Mouse (Mus musculus) spleen, embryonic (tissue): ENCODE data around the gene Acot11.

Experiments
- CTCF ChIA-PET: fragments of 350-600 bp; sonication (Branson Sonifier 250); formaldehyde crosslinking; loops from one replicate; lab custom pipeline; 2022; lab: Charles Lee

Gene Acot11

DNA sequence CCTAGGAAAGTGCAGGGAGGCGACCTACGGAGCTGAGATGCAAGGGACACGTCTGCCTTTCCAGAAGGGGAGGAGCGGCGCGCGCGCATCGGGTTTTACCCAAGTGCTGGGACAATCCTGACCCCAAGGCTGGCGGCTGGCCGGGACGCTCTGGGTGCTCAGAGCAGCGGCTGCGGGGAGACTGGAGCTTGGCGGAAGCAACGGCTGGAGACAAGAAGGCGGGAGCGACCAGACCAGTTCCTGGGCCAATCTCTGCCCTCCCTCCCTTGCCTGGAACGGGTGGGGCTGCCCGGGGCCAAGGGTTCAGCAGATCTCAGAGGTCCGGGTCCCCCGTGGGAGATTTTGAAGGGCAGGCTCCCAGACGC is at the start of gene Acot11:
TSS of gene Acot11 (minus strand) at position 89 of the 365 bp plus-strand sequence.
- CTCF ChIA-PET = interaction anchor here (0.8 kb wide), 1 partner anchor 113 kb away, joined by 7 read pairs; no protein-coding TSS in a partner anchor

DNA sequence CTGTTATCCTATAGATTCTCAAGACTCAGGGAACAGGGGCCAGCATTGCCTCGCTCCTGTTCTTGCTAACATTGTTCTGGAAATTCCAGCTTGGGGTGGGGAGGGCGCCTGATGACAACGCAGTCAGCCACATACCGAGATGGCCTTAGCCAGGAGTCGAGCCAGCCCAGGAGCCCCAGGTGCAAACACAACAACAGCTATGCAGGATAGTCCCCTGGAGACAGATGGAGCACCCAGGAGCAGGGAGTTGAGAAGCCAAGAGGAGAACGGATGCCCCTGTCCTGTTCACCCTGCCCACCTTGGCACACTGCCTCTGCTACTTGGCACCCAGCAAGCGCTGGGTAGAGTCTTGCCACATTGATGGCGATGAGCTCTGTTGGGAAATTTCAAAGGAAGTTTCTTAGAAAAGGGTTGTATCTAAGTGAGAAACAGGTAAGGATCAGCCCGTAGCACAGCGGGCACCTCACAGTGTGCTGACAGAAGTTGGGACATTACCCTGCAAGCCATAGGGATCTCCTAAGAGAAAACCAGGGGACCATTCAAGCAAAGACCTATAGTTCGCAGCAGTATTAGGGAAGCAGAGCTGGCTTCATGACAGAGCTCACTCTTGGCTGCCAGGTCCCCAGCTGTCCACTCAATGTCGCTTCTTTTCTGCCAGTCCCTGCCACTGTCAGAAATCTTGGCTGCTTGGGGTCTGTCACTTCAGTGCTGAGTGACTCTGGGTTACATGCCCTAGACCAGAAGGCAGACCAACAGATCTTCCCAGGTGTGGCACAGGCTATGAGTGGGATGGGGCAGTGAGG is 43.7 kb upstream of the Acot11 start:
- CTCF ChIA-PET = no interaction called here

DNA sequence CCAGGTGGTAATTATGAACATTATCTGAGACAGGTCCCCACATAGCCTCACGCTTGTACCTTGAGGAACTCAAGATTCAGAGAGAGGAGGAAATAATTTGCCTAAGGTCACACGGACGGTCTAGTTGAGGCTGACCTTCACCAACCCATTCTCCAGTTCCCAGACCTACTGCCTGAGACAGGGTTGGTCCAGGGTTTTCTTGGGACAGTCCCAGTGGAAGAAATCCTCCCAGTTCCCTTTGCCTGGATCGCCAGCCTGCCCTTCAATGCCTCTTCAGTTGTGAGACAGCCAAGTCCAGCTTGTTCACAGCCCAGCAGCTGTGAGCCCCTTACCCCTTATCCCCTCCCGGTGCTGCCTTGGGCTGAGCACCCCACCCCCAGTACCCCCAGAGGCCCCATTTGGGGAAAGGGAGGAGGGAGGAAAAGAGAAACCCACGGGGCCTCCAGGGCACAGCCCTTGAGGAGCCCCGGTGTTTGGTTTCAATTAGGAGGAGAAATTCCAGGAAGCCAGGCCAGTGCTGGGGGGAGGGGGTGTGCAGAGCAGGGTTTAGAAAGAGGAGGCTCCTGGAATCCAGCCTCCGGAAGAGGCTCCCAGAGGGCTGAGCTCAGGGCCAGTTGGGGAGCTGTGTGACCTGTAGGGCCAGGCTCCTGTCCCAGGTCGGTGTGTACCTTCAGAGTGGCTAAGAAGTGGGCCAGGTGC is 42.9 kb upstream of the Acot11 start:
- CTCF ChIA-PET = no interaction called here

DNA sequence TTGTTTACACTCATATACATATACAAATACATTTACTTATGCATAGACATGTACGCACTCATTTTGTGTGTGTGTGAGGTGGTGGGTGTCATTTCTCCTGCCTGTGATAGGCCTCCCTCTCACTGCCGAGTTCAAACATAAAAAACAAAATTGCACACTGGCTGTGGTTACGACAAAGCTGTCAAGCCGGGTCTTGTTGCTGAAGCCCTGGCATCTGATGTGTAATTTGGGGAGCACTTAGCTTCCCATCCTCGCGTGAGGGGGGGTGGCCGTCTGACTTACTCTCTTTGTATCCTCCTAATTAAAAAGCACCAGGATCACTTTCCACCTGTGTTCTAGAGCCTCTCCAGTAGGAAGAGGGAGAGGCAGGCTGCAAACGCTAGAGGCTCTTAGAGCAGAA is 37.8 kb upstream of the Acot11 start:
- CTCF ChIA-PET = no interaction called here

DNA sequence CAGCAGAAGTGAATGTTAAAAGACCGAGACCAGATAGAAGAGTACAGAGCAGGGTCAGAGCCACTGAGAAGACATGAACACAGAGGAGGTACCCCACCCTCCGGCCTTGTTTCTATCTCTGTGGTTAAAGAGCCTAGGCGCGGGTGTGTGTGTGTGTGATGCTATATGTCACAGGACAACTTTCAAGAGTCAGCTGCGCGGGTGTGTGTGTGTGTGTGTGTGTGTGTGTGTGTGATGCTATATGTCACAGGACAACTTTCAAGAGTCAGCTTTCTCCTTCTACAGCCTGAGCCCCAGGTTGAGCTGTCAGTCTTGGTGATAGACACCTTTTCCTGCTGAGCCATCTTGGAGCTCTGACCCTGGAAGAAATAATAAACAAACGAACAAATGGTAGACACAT is 37.1 kb upstream of the Acot11 start:
- CTCF ChIA-PET = interaction anchor here (0.8 kb wide), 1 partner anchor 68 kb away, joined by 3 read pairs; no protein-coding TSS in a partner anchor

DNA sequence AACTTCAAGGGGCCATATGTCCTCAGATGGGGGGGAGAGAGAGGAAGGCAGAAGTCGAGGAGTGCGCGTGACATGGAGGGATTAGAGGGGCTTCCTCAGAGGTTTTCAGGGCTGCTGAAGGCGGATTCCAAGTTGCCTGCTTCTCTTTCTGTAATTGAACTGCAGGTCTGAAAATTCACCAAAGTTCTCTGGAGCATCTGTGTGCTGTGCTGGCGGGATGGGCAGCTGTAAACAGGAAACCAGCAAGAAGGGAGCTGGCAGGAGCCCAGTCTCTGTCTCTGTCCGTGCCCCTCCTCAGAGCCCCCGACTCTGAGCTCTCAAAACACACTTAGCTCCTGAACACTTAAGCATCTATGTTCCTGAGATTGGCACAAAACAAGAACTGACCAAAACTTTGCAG is 36.5 kb upstream of the Acot11 start:
- CTCF ChIA-PET = interaction anchor here (0.8 to 1.2 kb wide), 2 partner anchors 68 to 147 kb away, joined by 3 read pairs; no protein-coding TSS in a partner anchor

DNA sequence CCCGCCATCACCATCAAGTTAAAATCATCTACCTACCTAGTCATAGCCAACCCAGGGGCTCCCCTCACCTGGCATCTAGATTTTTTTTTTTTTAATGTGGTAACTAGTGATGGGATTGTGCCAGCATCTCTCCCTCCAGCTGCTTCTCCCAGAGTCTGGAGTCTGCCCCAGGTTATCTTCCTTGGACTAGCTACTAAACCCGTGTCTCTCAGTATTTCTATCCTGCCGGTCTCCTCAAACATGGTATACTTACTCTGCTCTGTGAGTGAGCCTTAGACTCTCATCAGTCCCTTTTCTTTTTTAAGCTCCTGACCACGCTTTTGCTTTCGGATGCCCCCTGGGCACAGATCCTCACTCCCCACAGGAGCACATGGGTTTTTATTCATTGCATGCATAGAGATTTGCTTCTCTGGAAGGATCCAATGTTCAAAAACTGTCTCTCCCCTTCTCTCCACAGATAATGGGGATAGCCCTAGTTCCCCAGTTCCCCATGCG is 35.9 kb upstream of the Acot11 start:
- CTCF ChIA-PET = interaction anchor here (1.2 kb wide), 1 partner anchor 148 kb away, joined by 3 read pairs; no protein-coding TSS in a partner anchor

DNA sequence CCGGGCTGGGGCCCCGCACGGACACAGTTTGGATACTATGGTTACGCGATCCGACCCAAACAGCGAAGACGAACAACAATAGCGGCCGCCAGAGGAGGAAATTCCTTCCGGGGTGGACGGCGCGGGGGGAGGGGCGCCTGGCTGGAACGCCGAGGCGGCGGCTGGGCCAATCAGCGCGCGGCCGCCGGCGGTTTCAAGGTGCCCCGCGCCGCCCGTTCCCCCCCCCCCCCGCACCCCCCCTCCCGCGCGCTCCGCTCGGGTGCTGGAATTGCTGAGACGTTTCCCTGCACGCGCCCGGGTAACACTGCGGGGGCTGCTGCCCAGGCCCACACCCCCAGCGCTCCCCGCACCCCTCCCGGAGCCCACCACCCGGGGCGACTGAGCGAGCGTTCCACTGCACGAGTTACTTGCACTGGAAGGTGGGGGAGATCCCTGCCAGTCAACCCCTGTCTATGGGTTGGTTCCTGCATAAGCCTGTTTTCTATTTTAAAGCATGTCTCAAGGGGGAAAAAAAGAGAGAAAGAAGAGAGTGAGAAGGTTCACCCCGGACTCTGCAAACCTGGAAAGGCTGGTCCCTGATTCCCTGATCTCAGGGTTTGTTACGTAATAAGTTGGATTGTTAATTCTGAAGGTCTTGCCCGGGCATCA is 35.3 kb upstream of the Acot11 start:
- CTCF ChIA-PET = interaction anchor here (0.6 to 1.3 kb wide), 6 partner anchors 33 to 324 kb away, joined by 3 to 6 read pairs (median 4); no protein-coding TSS in a partner anchor

DNA sequence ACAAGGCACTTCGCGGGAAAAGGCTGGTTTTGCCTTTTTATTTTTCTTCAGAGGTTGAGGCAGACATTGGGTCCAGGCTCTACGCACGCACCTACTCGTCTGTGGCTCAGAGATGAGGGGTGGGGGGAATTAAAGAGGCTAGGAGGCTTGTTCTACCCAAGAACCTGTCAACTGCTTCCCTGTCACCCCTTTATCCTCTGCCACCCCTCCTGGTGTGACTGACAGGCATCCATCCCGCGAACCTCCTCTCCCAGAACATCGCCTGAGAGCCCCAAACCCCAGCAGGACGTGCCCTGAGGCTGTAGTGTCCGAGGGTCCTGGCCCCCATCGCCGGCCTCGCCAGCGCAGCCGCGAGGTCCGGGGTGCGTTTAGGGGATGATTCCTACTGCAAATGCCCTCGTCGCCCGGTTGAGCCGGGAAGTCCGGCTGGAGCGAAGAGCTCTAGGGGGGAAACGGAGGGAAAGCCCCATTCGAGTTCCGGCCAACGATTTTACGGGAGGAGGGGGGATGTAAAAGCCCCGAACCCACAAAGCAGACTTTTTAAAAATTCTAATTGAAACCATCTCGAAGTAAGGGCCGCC is 34.5 kb upstream of the Acot11 start:
- CTCF ChIA-PET = interaction anchor here (0.6 to 1.3 kb wide), 7 partner anchors 34 to 583 kb away, joined by 3 to 6 read pairs (median 3); no protein-coding TSS in a partner anchor

DNA sequence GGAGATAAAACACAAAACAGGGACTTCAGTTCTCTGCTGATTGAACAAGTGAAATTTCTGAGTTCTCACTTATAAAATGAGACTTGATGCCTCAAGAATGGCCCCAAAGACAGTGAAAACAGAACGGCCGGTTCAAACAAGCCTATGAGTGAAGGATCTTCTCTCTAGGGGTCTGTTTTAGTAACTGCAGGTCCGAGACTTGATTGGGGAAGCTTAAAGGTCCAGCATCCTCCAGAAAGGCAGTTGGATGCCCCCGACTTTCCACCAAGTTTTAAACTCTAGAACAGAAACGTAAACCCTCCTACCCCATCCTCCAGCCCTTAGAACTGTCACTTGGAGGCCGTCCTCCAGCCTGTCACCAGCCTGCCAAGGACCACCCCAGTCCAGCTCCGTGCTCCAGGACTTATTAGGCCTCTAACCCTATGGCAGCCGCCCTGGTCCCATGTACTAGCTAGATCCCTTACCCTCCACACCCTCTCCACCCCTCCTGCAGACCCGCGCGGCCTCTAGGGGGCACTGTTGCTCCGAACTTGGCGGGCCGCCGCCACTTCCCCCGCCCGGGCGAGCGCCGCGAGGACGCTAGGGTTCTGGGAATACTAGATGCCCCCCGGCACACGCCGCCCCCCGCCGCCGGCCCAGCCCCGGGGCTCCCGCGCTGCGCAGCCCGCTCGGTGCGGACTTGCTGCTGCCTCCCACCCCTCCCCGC is 33.9 kb upstream of the Acot11 start:
- CTCF ChIA-PET = interaction anchor here (0.6 to 1.3 kb wide), 4 partner anchors 21 to 584 kb away, joined by 3 to 16 read pairs (median 3); no protein-coding TSS in a partner anchor

DNA sequence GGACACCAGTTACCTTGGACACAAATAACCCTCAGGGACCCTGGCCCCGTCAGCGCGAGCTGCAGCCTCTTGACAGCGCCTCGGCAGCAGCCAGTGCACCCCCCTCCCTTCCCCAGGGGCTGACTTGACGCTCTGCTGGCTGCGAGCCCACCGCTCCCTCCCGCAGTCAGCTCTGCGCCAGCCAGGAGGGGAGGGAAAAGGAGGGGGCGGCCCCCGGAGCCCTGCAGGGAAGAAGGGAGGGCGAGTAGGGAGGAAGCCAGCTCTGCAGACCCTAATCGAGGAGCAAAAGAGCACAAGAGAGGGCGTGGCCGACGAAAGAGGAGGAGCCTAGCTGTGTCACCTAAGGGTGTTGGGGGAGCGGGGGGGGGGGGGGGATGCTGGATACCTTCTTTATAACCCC is 33.2 kb upstream of the Acot11 start:
- CTCF ChIA-PET = interaction anchor here (0.6 kb wide), 1 partner anchor 20 kb away, joined by 16 read pairs; no protein-coding TSS in a partner anchor

DNA sequence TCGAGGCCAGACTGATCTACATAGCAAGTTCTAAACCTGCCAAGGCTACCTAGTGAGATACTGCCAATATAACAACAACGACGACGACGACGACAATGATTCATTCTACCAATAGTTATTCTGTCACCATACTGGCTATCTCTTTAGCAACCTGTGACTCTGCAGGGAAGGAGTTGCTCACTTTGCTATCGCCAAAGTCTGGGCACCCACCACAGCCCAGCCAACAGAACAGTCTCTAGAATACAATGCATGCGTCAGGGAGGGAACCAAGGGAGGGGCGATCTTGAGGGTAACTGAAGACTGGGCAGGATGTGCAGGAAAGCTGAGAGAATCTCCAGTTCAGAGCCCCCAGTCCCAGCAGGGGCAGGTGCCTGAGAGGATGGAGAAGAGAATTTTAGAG is 32.6 kb upstream of the Acot11 start:
- CTCF ChIA-PET = no interaction called here

DNA sequence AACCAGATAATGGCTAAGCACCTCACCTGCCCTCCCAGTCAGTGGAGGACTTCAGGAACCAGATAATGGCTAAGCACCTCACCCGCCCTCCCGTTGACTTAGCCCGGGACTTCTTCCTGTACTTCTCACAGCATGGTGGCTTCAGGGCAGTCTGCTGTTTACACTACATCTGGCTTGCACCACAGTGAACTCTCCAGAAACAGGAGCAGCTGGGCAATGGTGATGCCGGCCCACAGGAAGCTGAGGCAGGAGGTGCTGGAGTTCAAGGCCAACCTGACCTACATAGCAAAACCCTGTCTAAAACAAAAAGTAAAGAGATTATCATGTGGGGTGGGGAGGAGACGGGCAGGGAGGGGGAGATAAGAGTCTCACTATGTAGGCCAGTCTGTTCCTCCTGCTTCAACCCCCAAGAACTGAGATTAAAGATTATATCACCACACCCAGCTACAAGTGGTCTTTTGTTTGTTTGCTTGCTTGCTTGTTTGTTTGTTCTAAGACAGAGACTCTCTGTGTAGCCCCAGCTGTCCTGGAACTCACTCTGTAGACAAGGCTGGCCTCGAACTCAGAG is 25.8 kb upstream of the Acot11 start:
- CTCF ChIA-PET = interaction anchor here (0.7 kb wide), 1 partner anchor 150 kb away, joined by 5 read pairs; no protein-coding TSS in a partner anchor

DNA sequence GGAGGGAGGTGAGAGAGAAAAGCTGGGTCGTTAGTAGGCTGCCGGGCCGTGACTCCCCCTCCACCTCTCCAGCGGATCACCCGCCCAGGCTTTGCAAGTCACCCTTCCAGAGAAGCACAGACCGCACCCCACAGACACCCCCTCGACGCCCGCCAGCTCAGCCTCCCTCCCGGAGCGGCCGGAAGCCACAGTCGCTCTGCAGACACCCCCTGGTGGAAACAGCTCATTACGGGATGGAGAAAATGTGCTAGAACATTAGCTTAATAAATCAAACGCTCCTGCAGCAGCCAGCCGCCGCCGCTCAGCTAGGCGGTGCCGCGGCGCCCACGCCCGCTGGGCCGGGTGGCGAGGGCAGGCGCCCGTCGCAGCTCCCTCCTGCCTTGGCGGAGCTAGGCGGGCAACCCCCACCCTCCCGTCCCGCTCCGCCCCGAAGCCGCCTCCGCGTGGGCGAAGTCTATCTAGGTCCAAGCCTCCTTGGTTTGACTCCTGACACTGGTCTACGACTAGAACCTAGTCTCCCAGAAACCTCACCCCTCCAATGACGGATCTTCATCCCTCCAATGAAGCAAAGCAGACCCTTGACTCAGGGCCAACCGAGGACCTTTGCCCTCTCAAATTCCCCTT is 23.1 kb upstream of the Acot11 start:
- CTCF ChIA-PET = no interaction called here

DNA sequence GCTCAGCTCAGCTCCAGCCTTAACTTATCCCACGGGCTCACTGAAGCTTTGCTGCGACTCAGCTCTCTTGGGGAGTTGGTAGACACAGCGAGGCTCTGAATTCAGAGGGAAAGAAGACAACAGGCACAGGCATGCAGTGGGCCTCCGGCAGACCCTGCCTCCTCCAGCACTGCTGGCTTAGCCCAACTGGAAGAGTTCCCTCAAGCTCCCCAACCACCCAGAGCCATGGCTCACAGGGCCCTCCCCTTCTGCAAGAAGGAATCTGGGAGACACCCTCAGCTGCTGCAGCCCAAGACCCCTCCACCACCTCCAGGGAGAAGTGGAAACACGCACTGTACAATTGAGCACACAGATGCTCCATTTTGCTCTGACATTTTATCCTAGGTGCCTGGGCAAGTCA is 20.4 kb upstream of the Acot11 start:
- CTCF ChIA-PET = no interaction called here

DNA sequence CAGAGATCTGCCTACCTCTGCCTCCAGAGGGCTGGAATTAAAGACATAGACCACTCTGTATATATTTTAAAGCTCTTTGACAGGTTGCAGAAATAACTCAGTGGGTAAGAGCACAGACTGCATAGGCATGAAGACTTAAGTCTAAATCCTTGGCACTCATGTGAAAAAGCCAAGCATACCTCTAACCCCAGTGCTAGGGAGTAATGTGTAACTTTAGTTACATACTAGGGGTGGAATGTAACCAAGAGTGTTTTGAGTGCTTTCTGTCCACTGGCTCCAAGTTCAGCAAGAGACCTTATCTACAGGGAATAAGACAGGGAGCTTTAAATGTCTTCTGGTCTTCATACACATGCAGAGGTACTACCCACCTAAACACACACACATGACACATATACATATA is 14.6 kb upstream of the Acot11 start:
- CTCF ChIA-PET = no interaction called here

DNA sequence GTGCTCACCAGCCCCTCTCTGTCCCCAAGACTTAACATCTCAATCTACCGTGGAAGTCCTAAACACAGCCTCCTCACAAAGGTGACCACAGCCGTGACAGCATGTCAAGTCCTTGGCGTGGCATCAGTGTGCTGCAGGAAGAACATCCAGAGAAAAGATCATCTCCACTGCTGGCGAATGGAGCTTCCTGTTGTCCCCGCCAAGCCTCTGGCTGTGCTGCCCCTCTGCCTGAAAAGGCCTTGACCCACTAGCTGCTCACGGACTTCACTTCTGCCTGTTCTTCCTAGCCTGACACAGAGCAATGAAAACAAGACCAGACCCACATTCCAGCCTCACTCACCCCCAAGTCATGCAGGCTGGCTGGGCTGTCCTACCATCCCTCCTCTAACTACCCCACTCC is 13.5 kb upstream of the Acot11 start:
- CTCF ChIA-PET = interaction anchor here (0.7 kb wide), 3 partner anchors 20 to 1526 kb away, joined by 3 to 16 read pairs (median 4); no protein-coding TSS in a partner anchor

DNA sequence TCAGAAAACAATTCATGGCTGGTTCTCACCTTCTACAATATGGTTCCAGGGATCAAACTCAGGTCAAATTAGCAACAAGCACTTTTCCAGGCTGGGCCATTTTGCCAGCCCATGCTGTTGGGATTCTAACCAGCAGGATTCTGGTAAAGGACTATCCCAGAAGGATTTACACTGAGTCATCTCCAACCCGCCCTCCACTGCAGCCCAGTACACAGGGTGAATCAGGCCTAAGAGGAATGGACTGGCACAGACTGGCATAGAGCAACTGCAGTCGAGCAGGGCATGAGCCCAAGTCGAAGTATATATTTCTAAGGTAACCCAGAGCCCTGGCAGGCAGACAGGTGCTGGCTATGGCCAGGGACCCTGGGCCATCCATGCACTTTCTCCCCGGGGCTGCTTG is 12.2 kb upstream of the Acot11 start:
- CTCF ChIA-PET = no interaction called here
